Mouse (Mus musculus) urinary bladder, adult 2 months (tissue): ENCODE measurements around the gene Dppa5a. TPM values are rescaled to one million over a fixed set of nuclear protein-coding genes. Genes with fewer than 3 reads are reported as not detected.

Experiments used
- polyA plus RNA-seq: library from polyadenylated mRNA; depleted of rRNA; stranded (reverse); fragments of >200 nt; gene quantifications from 2 replicates; pipeline ENCODE4 v1.2.3, GENCODE M21; 2012; rRNA removed

Dppa5a gene
- polyA plus RNA-seq, 1 experiment, result 8.1 TPM

Other genes with a start within 250 kb of the Dppa5a start
- gene Gsta4, start 185.4 kb downstream of the Dppa5a start, polyA plus RNA-seq, result 1,883 and 2,290 TPM in 2 replicates
- 6.8 and 7.6 TPM in 2 replicates for gene Gsta1, start 137.5 kb downstream of the Dppa5a start, polyA plus RNA-seq
- 4.0 and 4.5 TPM in 2 replicates for gene Gm3776, start 111.0 kb downstream of the Dppa5a start, polyA plus RNA-seq
- gene Gm10639, start 78.3 kb downstream of the Dppa5a start, polyA plus RNA-seq, result 0.28 and 0.44 TPM in 2 replicates
- gene Omt2a, start 53.4 kb downstream of the Dppa5a start, polyA plus RNA-seq, result not detected in 2 replicates
- not detected in 2 replicates for gene Omt2b, start 40.6 kb downstream of the Dppa5a start, polyA plus RNA-seq
- 27.0 and 28.7 TPM in 2 replicates for gene Gsta2, start 12.4 kb downstream of the Dppa5a start, polyA plus RNA-seq
- gene Ooep, start 10.5 kb upstream of the Dppa5a start, polyA plus RNA-seq, result 13.0 and 14.9 TPM in 2 replicates
- 0.63 and 0.77 TPM in 2 replicates for gene Ddx43, start 27.6 kb upstream of the Dppa5a start, polyA plus RNA-seq
- 1.1 and 1.7 TPM in 2 replicates for gene Cgas, start 75.1 kb upstream of the Dppa5a start, polyA plus RNA-seq
- 17.4 and 18.6 TPM in 2 replicates for gene Mto1, start 80.0 kb upstream of the Dppa5a start, polyA plus RNA-seq
- 0.15 TPM in 1 of 2 replicates, not detected in the other for gene Gm17324, start 80.6 kb upstream of the Dppa5a start, polyA plus RNA-seq
- 7,337 and 9,833 TPM in 2 replicates for gene Eef1a1, start 121.0 kb upstream of the Dppa5a start, polyA plus RNA-seq
- gene Slc17a5, start 219.9 kb upstream of the Dppa5a start, polyA plus RNA-seq, result 11.7 and 12.7 TPM in 2 replicates
- 3.6 and 4.0 TPM in 2 replicates for gene Cd109, start 247.4 kb upstream of the Dppa5a start, polyA plus RNA-seq